Mouse (Mus musculus) adrenal gland, adult 18-20 months (tissue): ENCODE measurements around the gene Opn5. TPM values are rescaled to one million over a fixed set of nuclear protein-coding genes. Genes with fewer than 3 reads are reported as not detected.
A peak's percentile ranks its signal among the peaks of the same experiment; 100 is the strongest.

ENCODE experiments used
- DNase-seq, 2 experiments: peaks; one replicate each; pipeline ENCODE4 v3.0.0; 2021 to 2022; ENCODE audit warnings: low spot score in 2 of 2
- long read RNA-seq, 2 experiments: library from polyadenylated mRNA; stranded (forward); transcript quantifications; one replicate each; pipeline ENCODE4 v2.0.0; 2021
- total RNA-seq, 2 experiments: library from RNA; stranded (reverse); gene quantifications; 1 replicate in 1 of 2; 2 replicates in 1 of 2; pipeline ENCODE4 v1.2.3; 2021

Opn5 gene
- total RNA-seq, result not detected
- long read RNA-seq, experiment 1, result 0 reads
- long read RNA-seq, experiment 2, result 0 reads

DNA sequence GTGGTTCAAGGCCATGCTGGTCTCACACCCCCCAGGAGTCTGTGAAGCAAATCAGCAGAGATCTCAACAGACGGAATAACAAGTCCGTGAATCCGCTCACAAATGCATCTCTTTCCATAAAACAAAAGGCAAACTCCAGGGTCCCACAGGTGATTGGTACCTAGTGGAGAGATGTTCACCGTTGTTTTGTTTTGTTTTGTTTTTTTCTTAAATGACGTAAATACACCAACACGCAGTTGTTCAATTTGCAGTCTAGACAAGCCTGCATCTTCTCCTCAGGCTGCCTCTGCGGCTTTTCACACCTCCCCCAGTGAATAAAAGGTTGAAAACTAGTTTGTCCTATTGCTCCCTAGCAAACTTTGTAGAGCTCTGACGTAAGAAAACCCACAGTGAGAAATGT, at the start of gene Opn5:
TSS of gene Opn5 (minus strand) at position 101 of the 400 bp plus-strand sequence.
- no peak for DNase-seq

DNA sequence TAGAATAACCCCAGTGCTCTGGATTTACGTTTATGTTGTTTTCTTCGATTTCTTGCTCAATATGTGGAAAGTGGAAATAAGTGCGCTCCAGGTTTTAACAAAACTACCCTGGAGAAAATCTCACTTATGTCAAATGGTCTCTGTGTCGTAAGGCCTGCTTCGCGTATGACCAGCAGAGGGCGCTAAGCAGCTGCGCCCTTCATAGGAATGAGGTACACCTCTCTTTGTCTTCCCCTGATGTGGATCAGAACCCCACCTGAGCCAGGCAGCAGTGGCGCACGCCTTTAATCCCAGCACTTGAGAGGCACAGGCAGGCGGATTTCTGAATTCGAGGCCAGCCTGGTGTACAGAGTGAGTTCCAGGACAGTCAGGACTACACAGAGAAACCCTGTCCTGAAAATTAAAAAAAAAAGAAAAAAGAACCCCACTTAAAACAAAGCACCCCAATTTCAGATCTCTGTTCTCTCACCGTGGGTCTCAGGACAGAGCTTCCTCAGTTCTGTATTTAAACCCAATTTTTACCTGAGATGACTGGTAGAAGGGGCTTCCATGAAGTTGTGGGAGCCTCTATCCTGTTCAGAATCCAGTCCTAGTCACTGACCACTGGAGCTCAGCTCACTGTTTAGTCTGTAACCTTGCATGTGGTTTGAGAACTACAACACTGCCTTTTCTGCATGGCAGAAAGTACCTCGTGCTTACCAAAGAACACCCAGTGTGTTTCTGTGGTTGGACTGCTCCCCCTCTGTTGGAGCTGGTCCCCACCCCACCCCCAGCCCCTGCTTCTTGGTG, 47.6 kb upstream of the Opn5 start:
- DNase-seq, result peak; percentile 36 to 43

DNA sequence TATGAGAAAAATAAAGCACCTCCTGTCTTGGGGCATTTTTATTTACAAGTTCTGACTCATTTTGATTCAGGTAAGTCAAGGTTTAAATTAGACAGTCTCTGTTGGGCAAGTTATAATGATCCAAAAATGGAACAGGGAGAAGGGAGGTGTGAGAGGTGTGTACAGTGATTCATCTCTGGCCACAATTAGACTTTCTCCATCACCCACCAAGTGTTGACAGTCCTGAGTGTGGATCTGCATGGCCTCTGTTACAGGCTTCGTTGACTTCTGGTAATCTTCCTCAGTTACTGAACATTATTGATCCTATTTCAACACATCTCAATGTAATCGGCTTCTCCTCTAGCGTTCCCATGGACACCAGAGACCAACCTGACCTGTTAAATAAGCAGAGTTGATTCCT, 32.2 kb upstream of the Opn5 start:
- no peak for DNase-seq

DNA sequence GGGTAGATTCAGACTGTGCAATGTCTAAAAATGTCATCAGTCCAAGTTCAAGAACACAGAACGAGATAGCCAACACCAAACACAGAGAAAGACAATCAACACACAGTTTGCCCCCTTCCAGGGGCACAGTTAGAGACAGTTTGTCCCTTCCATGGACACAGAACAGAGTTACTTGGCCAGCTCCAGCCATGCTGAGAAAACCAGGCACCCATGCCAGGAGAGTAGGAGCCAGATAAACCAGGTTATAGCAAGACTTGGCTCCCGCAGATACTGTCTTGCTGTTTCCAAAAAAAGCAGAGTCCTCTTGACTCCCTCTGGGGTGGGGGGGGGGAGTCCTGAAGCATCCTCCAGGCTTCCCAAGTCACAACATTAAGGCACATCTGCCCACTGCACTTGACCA, 19.0 kb upstream of the Opn5 start:
- no peak for DNase-seq

GRCm38 (mm10) chr17:42613043-42613737, 2.0 kb upstream of the Opn5 start:
- peak in 1 of 2 experiments; percentile 19 for DNase-seq

GRCm38 (mm10) chr17:42608270-42608669, 2.9 kb downstream of the Opn5 start:
- no peak for DNase-seq

- DNase-seq, result peak; percentile 50 to 60
These were observed 8.1 kb downstream of the Opn5 start for GRCm38 (mm10) chr17:42602829-42603784.

DNA sequence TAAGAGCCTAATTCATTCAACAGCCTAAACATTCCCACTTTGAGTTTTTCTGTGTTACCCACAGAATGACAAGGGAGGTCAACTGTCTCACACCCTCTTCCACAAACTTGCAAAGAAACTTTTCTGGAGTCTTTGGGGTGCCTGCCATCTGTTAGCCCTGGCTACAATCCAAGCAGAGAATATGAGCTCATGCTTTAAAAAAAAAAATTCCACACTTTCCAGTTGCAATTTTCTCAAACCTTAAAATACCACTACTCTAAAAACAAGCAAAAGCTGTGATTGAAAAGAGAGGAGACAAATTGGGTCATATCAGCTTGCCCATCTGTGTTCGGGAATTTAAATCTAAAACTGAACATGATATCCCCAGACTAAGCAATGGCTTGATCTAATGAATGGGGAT, 24.7 kb downstream of the Opn5 start:
- no peak for DNase-seq

GRCm38 (mm10) chr17:42583029-42583331, 28.2 kb downstream of the Opn5 start:
- no peak for DNase-seq

- no peak for DNase-seq
These were observed 28.7 kb downstream of the Opn5 start for GRCm38 (mm10) chr17:42582281-42583028.

- no peak for DNase-seq
These were observed 30.6 kb downstream of the Opn5 start for GRCm38 (mm10) chr17:42580623-42581022.

- no peak for DNase-seq
These were observed 31.0 kb downstream of the Opn5 start for GRCm38 (mm10) chr17:42580196-42580595.

DNA sequence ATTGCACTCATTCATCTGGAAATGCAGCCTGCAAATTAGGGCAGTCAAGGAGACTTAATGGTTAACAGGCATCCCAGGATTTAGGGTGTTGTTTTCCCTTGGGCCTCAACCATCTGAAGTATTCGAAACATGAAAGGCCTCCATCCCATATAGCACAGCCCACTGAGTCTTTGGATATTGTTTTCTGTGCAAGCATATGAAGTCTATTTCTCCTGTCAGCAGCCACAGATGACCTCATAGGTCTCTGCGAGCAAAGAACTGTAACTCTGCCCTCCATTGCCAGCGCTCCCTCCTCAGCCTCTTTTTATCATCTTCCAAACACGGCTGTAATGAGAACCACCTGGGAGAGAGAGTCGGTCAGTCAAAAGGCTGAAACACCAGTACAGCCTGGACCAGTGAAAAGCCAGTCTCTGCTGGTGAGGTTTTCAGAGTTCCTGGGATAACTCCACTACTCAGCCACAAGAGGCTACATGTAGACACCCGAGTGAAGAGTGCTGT, 34.5 kb downstream of the Opn5 start:
- no peak for DNase-seq

DNA sequence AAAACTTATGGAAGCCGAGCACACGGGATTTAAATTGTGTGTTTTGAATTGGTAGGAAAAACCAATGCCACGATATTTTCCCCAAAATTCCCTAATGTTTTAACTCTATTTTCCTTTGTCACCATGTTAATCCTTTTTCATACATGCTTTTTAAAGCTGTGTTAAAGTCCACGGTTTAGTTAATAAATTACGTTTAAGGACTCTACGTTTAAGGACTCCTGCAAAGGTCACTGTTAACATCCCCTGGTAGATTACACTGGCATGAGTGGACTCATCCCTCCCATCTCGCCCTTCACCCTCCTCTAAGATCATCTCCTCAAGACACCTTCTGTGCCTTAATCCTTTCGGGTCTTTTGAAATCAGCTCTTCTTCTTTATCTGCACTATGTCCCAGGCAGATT, 37.4 kb downstream of the Opn5 start:
- no peak for DNase-seq

GRCm38 (mm10) chr17:42549578-42549977, 61.6 kb downstream of the Opn5 start:
- no peak for DNase-seq

- no peak for DNase-seq
These were observed 81.0 kb downstream of the Opn5 start for GRCm38 (mm10) chr17:42530147-42530546.

GRCm38 (mm10) chr17:42509356-42510262, 101.6 kb downstream of the Opn5 start:
- no peak for DNase-seq
